Mouse (Mus musculus) midbrain, embryonic 15.5 days (tissue): Measurements from ENCODE around the gene Pnpla6. TPM values are rescaled to one million over a fixed set of nuclear protein-coding genes. Genes with fewer than 3 reads are reported as not detected.
A peak's percentile ranks its signal among the peaks of the same experiment; 100 is the strongest.

Experiments used
- ATAC-seq: fragments of 200-750 bp; cut with Nextera tagmentation; replicated peaks from 2 replicates; pipeline ENCODE4 v1.8.0; 2017; ENCODE audit warnings: moderate TSS enrichment
- H3K27ac ChIP-seq: fragments of 300-500 bp; sonication (generic); 2 replicates; pipeline ENCODE4 v1.5.1; 2015; ENCODE audit warnings: mild to moderate bottlenecking, inconsistent platforms
- H3K27me3 ChIP-seq: fragments of 300-500 bp; sonication (generic); replicated peaks from 2 replicates; pipeline ENCODE4 v1.6.1; 2015; ENCODE audit warnings: inconsistent platforms
- H3K36me3 ChIP-seq: fragments of 300-500 bp; sonication (generic); replicated peaks from 2 replicates; pipeline ENCODE4 v1.6.1; 2015; ENCODE audit warnings: inconsistent platforms
- H3K4me1 ChIP-seq: fragments of 300-500 bp; sonication (generic); 2 replicates; pipeline ENCODE4 v1.6.1; 2015; ENCODE audit warnings: inconsistent platforms
- H3K4me2 ChIP-seq: fragments of 300-500 bp; sonication (generic); 2 replicates; pipeline ENCODE4 v1.6.1; 2015; ENCODE audit warnings: inconsistent platforms, mild to moderate bottlenecking, moderate library complexity
- H3K4me3 ChIP-seq: fragments of 300-500 bp; sonication (generic); 2 replicates; pipeline ENCODE4 v1.5.1; 2015; ENCODE audit warnings: mild to moderate bottlenecking, inconsistent platforms
- H3K9ac ChIP-seq: fragments of 300-500 bp; sonication (generic); 2 replicates; pipeline ENCODE4 v1.6.1; 2015; ENCODE audit warnings: mild to moderate bottlenecking, inconsistent platforms
- H3K9me3 ChIP-seq: fragments of 300-500 bp; sonication (generic); 2 replicates; pipeline ENCODE4 v1.6.1; 2016; ENCODE audit warnings: inconsistent platforms
- WGBS: fragments of 180-500 bp; shearing (Covaris S2); methylation state at CpG from one replicate; pipeline ENCODE4 v1.1.7; 2015; ENCODE audit warnings: mixed read lengths; 5-methylcytosine and 5-hydroxymethylcytosine counted together
- polyA plus RNA-seq: library from polyadenylated mRNA; unstranded; fragments of >200 nt; fragmentation: Nextera tagmentation; extraction: Ambion mirVana; gene quantifications from 2 replicates; pipeline ENCODE4 v1.2.1, GENCODE M21; 2015

Pnpla6 gene
- polyA plus RNA-seq = 42.5 and 45.5 TPM in 2 replicates

- H3K27me3 ChIP-seq = no peaks in the 10 kb centered on the region
- peak within 1 kb of the TSS; percentile 92 for H3K4me2 ChIP-seq
- peaks cover 9% of the 10 kb centered on the region; the same call in 1 of the 2 replicates for H3K36me3 ChIP-seq
- H3K4me1 ChIP-seq = peaks cover 16% of the 10 kb centered on the region
- no peaks in the 10 kb centered on the region for H3K9me3 ChIP-seq
- peak within 1 kb of the TSS; percentile 82 for H3K27ac ChIP-seq
- under 1% methylated on average over 25 of the region's 25 CpGs for WGBS
- H3K4me3 ChIP-seq = peak within 1 kb of the TSS; percentile 68
- peak within 1 kb of the TSS; percentile 72 for H3K9ac ChIP-seq
- peak; percentile 79 for ATAC-seq
Observed at GRCm38 (mm10) chr8:3515260-3515671, at the start of gene Pnpla6. TSS of gene Pnpla6 (plus strand) at chr8:3515384.

- Histone ChIP-seq H3K4me2 (peak within 1 kb of the TSS; percentile 58), H3K9ac (peak within 1 kb of the TSS; percentile 56), H3K4me1 (peaks cover 9% of the 10 kb centered on the region), H3K4me3 (peak within 1 kb of the TSS; percentile 46), H3K9me3 (no peaks in the 10 kb centered on the region), H3K27ac (peak within 1 kb of the TSS; percentile 87), H3K36me3 (no peaks in the 10 kb centered on the region), H3K27me3 (no peaks in the 10 kb centered on the region)
- peak; percentile 96 for ATAC-seq
- WGBS = 9% methylated on average over 32 of the region's 32 CpGs
Observed at GRCm38 (mm10) chr8:3467006-3467885, 47.9 kb upstream of the Pnpla6 start, which contains the start of gene Pex11g. TSS of gene Pex11g (minus strand) at chr8:3467680.

- no peaks in the 10 kb centered on the region for H3K36me3 ChIP-seq
- no peaks in the 10 kb centered on the region for H3K9me3 ChIP-seq
- peak overlapping the region; percentile 58 for H3K4me2 ChIP-seq
- H3K9ac ChIP-seq = peak overlapping the region; percentile 56
- peak overlapping the region; percentile 46 for H3K4me3 ChIP-seq
- WGBS = 47% methylated on average over 9 of the region's 9 CpGs
- peak; percentile 23 for ATAC-seq
- peaks cover 9% of the 10 kb centered on the region for H3K4me1 ChIP-seq
- no peaks in the 10 kb centered on the region for H3K27me3 ChIP-seq
- peak overlapping the region; percentile 87 for H3K27ac ChIP-seq
Observed at GRCm38 (mm10) chr8:3467886-3468545, 47.2 kb upstream of the Pnpla6 start.

DNA sequence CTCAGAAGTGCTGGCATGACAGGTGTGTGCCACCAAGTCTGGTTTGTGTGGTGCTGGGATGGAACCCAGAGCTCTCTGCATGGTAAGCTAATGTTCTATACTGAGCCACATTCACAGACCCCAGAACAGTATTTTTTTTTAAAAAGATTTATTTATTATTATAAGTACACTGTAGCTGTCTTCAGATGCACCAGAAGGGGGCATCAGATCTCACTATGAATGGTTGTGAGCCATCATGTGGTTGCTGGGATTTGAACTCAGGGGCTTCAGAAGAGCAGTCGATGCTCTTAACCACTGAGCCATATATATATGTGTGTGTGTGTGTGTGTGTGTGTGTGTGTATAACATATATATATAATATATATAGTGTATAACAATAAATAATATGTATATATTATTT lies 46.3 kb upstream of the Pnpla6 start:
- ATAC-seq = no peak
- Histone ChIP-seq H3K9ac (no peak overlapping the region), H3K27me3 (no peaks in the 10 kb centered on the region), H3K27ac (peak overlapping the region; percentile 87; the same call in 1 of the 2 replicates), H3K9me3 (no peaks in the 10 kb centered on the region), H3K4me2 (no peak overlapping the region), H3K4me1 (peaks cover 9% of the 10 kb centered on the region), H3K36me3 (no peaks in the 10 kb centered on the region), H3K4me3 (no peak overlapping the region)
- WGBS = 88% methylated on average over 1 of the region's 1 CpGs

DNA sequence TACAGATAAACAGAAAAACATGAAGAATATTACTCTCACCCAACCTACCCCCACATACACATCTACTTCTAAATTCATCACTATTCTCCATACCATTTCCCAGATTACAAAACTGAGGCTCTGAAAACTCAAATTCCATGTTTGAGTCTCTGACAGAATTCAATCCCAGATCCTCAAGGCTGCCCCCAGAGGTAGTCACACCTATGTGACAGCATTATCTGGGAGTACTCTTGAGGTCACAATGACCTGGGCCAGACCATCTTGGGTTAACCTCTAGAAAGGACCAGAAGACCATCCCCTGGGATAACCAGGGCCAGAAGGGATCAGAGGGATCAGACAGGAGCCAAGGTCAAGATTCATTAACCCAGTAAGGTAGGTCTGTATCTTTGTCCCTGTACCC lies 44.6 kb upstream of the Pnpla6 start, which contains the start of gene Tex45:
Tex45 (plus strand) TSS at position 301 of the 400 bp plus-strand sequence.
- no peak within 1 kb of the TSS for H3K27ac ChIP-seq
- no peaks in the 10 kb centered on the region for H3K36me3 ChIP-seq
- ATAC-seq = no peak
- no peak within 1 kb of the TSS for H3K9ac ChIP-seq
- no peaks in the 10 kb centered on the region for H3K27me3 ChIP-seq
- peaks cover 9% of the 10 kb centered on the region for H3K4me1 ChIP-seq
- H3K9me3 ChIP-seq = no peaks in the 10 kb centered on the region
- H3K4me2 ChIP-seq = no peak within 1 kb of the TSS
- no peak within 1 kb of the TSS for H3K4me3 ChIP-seq

GRCm38 (mm10) chr8:3475715-3476429 lies 39.3 kb upstream of the Pnpla6 start:
- WGBS = 28% methylated on average over 37 of the region's 37 CpGs
- peak; percentile 65 for ATAC-seq
- H3K27ac ChIP-seq = no peak overlapping the region

GRCm38 (mm10) chr8:3480221-3480785 lies 34.9 kb upstream of the Pnpla6 start:
- WGBS = 78% methylated on average over 4 of the region's 4 CpGs
- Histone ChIP-seq H3K27ac (no peak overlapping the region), H3K4me2 (no peak overlapping the region), H3K4me3 (no peak overlapping the region), H3K27me3 (no peaks in the 10 kb centered on the region), H3K36me3 (no peaks in the 10 kb centered on the region), H3K9ac (no peak overlapping the region), H3K9me3 (no peaks in the 10 kb centered on the region), H3K4me1 (peaks cover 5% of the 10 kb centered on the region; the same call in 1 of the 2 replicates)
- ATAC-seq = no peak

More at GRCm38 (mm10) chr8:3475715-3476429, 39.3 kb upstream of the Pnpla6 start:
- H3K4me2 ChIP-seq = peak overlapping the region; percentile 51
- no peaks in the 10 kb centered on the region for H3K27me3 ChIP-seq
- peaks cover 5% of the 10 kb centered on the region; the same call in 1 of the 2 replicates for H3K4me1 ChIP-seq
- H3K9ac ChIP-seq = peak overlapping the region; percentile 37; the same call in 1 of the 2 replicates
- H3K36me3 ChIP-seq = no peaks in the 10 kb centered on the region
- peak overlapping the region; percentile 34 for H3K4me3 ChIP-seq
- no peaks in the 10 kb centered on the region for H3K9me3 ChIP-seq

DNA sequence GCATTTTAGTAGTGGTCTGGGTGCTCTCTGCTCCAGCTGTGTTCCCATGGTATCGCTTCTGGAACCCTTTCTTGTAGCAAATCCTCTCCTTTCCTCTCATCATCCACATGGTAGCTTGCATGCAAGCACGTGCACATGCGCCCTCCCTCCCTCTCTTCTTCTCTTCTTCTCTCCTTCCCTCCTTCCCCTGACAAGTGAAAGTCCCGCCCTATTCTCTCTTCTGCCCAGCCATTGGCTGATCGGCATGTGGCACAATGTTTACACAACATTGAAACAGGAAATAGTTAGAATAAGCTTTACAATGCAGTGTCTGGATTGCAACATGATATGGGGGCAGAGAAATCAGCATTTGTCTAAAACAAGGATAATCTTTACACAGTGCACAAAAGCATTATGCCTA lies 33.6 kb upstream of the Pnpla6 start:
- Histone ChIP-seq H3K9me3 (no peaks in the 10 kb centered on the region), H3K36me3 (no peaks in the 10 kb centered on the region), H3K4me3 (no peak overlapping the region), H3K4me1 (no peaks in the 10 kb centered on the region), H3K4me2 (no peak overlapping the region), H3K27me3 (no peaks in the 10 kb centered on the region), H3K9ac (no peak overlapping the region), H3K27ac (no peak overlapping the region)
- no peak for ATAC-seq
- WGBS = 63% methylated on average over 5 of the region's 5 CpGs

DNA sequence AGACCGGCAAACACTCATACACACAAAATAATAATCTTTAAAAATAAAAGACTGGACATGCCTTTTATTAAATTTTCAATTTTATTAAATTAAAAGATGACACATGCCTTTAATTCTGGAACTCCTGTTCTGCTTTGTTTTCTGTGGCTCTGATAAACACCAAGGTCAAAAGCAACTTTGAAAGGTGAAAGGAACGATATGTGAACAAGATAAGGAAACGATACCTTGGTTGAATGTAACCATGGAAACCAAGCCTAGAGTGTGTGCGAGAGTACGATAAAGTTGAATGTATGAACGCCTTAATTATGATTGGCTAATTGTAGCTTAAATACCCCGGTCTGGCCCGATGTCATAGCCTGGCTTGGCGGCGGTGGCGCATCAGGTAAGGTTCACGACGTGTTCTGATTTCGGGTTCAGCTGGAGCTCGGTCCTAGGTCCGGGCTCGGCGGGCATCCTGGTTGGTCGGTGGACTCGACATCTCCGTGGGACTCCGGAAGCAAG lies 32.9 kb upstream of the Pnpla6 start:
- Histone ChIP-seq H3K9ac (no peak overlapping the region), H3K4me2 (no peak overlapping the region), H3K4me1 (no peaks in the 10 kb centered on the region), H3K27ac (no peak overlapping the region), H3K36me3 (no peaks in the 10 kb centered on the region), H3K4me3 (no peak overlapping the region), H3K9me3 (no peaks in the 10 kb centered on the region), H3K27me3 (no peaks in the 10 kb centered on the region)
- no peak for ATAC-seq
- WGBS = 88% methylated on average over 22 of the region's 22 CpGs

- 86% methylated on average over 7 of the region's 7 CpGs for WGBS
- ATAC-seq = no peak
Observed at GRCm38 (mm10) chr8:3483546-3483945, 31.6 kb upstream of the Pnpla6 start.

GRCm38 (mm10) chr8:3485192-3485591 lies 30.0 kb upstream of the Pnpla6 start:
- Histone ChIP-seq H3K27me3 (no peaks in the 10 kb centered on the region), H3K9me3 (no peaks in the 10 kb centered on the region), H3K36me3 (no peaks in the 10 kb centered on the region), H3K4me1 (no peaks in the 10 kb centered on the region), H3K9ac (no peak overlapping the region), H3K4me2 (no peak overlapping the region), H3K27ac (no peak overlapping the region), H3K4me3 (no peak overlapping the region)
- 25% methylated on average over 5 of the region's 5 CpGs for WGBS
- 0 out of 2 replicates have a peak, but pooled peaks have one; percentile 35 for ATAC-seq

More at GRCm38 (mm10) chr8:3483546-3483945, 31.6 kb upstream of the Pnpla6 start:
- Histone ChIP-seq H3K4me2 (no peak overlapping the region), H3K27ac (no peak overlapping the region), H3K36me3 (no peaks in the 10 kb centered on the region), H3K27me3 (no peaks in the 10 kb centered on the region), H3K4me3 (no peak overlapping the region), H3K9ac (no peak overlapping the region), H3K4me1 (no peaks in the 10 kb centered on the region), H3K9me3 (no peaks in the 10 kb centered on the region)
